22 mouse cellular contexts compared by ENCODE assay signal in the genomic region with DNA sequence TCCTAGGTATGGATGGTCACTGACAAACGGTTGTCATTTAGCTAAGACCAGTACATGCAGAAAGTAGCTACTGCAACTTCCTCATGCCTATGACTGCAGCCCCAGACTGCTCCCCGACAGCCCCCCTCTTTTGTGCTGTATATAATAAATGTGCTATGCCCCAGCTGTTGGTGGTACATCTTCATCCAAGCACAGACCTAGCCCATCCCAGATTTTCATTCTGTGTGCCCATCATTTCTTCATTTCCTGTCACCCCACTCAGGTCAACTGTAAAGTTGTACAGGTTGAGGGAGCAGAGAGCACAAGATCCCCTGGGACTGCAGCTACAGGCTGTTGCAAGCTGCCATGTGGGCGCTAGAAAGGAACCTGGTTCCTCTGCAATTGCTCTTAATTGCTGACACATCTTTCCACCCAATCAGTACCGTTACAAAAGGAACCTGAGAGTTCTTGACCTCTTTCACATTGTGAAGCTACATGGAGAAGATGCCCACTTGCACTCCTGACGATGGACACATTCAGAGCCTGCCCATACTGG. TPM values are rescaled to one million over a fixed set of nuclear protein-coding genes. Genes with fewer than 3 reads are reported as not detected.
DNase-seq lines count a peak whose midpoint lies in the region; ATAC-seq lines count a peak whose summit lies in the region.
"Had no signal": no experiment of that assay in that cellular context is flagged by ENCODE, and none has a peak within 500 bp of the region (broad histone marks: within the 10 kb centered on the region; RNA-seq: fewer than 3 reads in every experiment).

No protein-coding gene starts in this region.

- peaks cover 4% of the 10 kb centered on the region for H3K36me3 ChIP-seq in embryonic facial prominence, embryonic 10.5 days (replicated peaks)
- H3K36me3 ChIP-seq: heart, embryonic 15.5 days; hindbrain, embryonic 13.5 days; midbrain, embryonic 13.5 days had no signal

- WGBS in embryonic facial prominence, embryonic 10.5 days, result 86% methylated on average over 5 of the region's 5 CpGs

- H3K4me3 ChIP-seq in embryonic facial prominence, embryonic 10.5 days, result no peak overlapping the region
- H3K4me3 ChIP-seq: forebrain, embryonic 10.5 days; heart, embryonic 15.5 days; hindbrain, embryonic 13.5 days; limb, embryonic 10.5 days; megakaryocyte, embryonic 14.5 days; midbrain, embryonic 13.5 days had no signal

- no peaks in the 10 kb centered on the region for H3K27me3 ChIP-seq in embryonic facial prominence, embryonic 10.5 days (replicated peaks; ENCODE audit: low read depth, poor library complexity, severe bottlenecking)
- H3K27me3 ChIP-seq: heart, embryonic 15.5 days; hindbrain, embryonic 13.5 days; megakaryocyte, embryonic 14.5 days; midbrain, embryonic 13.5 days had no signal

- H3K4me1 ChIP-seq in embryonic facial prominence, embryonic 10.5 days, result peaks cover 21% of the 10 kb centered on the region

- intact Hi-C loops in left cerebral cortex, postnatal 36 days (cut with DNase I), result loop anchor here (5.0 to 10.0 kb wide), 2 partner anchors 162 to 415 kb away; a partner anchor contains a TSS

- no peaks in the 10 kb centered on the region for H3K9me3 ChIP-seq in embryonic facial prominence, embryonic 10.5 days
- H3K9me3 ChIP-seq: heart, embryonic 15.5 days; hindbrain, embryonic 13.5 days; limb, embryonic 10.5 days; midbrain, embryonic 13.5 days had no signal

- DNase-seq in lung, postnatal 36 days, result peak; percentile 6
- no peak for DNase-seq in lung, postnatal 10 days
- peak; percentile 23 for DNase-seq in thymus, postnatal 0 days (ENCODE audit: low spot score)
- no peak for DNase-seq in embryonic facial prominence, embryonic 10.5 days (ENCODE audit: low spot score)
- DNase-seq in left cerebral cortex, postnatal 36 days (ENCODE audit: low spot score in 2 of 2), result no peak
- DNase-seq: adrenal gland, adult 8-10 months; cerebellum, adult 9-10 months; forebrain, postnatal 0 days; heart, postnatal 36 days; kidney, adult 18-20 months; liver; right cerebral cortex, postnatal 25 days had no signal

- ATAC-seq in neutrophil, adult 5-6 weeks (ENCODE audit: extremely low read depth, insufficient number of reproducible peaks, low FRiP score, poor library complexity, severe bottlenecking), result peak; percentile 11; the same call in 1 of the 2 replicates
- no peak for ATAC-seq in erythroblast, adult 5-6 weeks (replicated peaks; ENCODE audit: low FRiP score, poor library complexity, severe bottlenecking)
- ATAC-seq: forebrain, postnatal 0 days; lung, postnatal 0 days; midbrain, embryonic 13.5 days had no signal

- no peak overlapping the region for H3K27ac ChIP-seq in embryonic facial prominence, embryonic 10.5 days (replicated peaks)
- H3K27ac ChIP-seq: forebrain, embryonic 10.5 days; heart, embryonic 15.5 days; hindbrain, embryonic 13.5 days; kidney, postnatal 0 days; limb, embryonic 10.5 days; midbrain, embryonic 13.5 days had no signal

RNA-seq across cellular contexts. Expression of a gene that starts 2.6 kb away (rescaled TPM):
- 141 and 155 TPM in 2 replicates for total RNA-seq in neutrophil, adult 5-6 weeks (2017)
- 40.2 and 43.2 TPM in 2 replicates for polyA plus RNA-seq in thymus, postnatal 0 days (2015; fragmentation: Nextera tagmentation; extraction: Ambion mirVana)
- 20.6 and 34.9 TPM in 2 replicates for total RNA-seq in erythroblast, adult 5-6 weeks (2015; ENCODE audit: low replicate concordance)
- 18.1 and 42.5 TPM in 2 replicates for total RNA-seq in erythroblast, adult 5-6 weeks (2017; ENCODE audit: low replicate concordance)
- polyA plus RNA-seq in embryonic facial prominence, embryonic 10.5 days (2016; fragmentation: Nextera tagmentation; extraction: Ambion mirVana), result 48.4 and 48.5 TPM in 2 replicates
- 10 to 100 TPM; 45.1 to 56.0 TPM for total RNA-seq in left cerebral cortex, postnatal 36 days (2021)

Comparison
In these comparisons a context has a peak if more than half of its experiments do, and no peak if none do; other contexts are left out.
1. DNase-seq: peak in lung, postnatal 36 days (single experiment) and thymus, postnatal 0 days (single experiment); none in lung, postnatal 10 days (single experiment), embryonic facial prominence, embryonic 10.5 days (single experiment) and left cerebral cortex, postnatal 36 days (0 of 2).